ENCODE assay signal across 22 mouse cellular contexts in genomic region chr9:83008306-83008705, GRCm38 (mm10). TPM values are rescaled to one million over a fixed set of nuclear protein-coding genes. Genes with fewer than 3 reads are reported as not detected.
DNase-seq lines count a peak whose midpoint lies in the region; TF ChIP-seq lines count a peak whose summit lies in the region.
"Had no signal": no experiment of that assay in that cellular context is flagged by ENCODE, and none has a peak within 500 bp of the region (broad histone marks: within the 10 kb centered on the region; RNA-seq: fewer than 3 reads in every experiment).

No protein-coding gene starts in this region.

- TF ChIP-seq CTCF in spleen, adult 2 months (IDR thresholded peaks at IDR 0.05; ENCODE audit: extremely low read depth, insufficient read depth, insufficient read length, insufficient replicate concordance), result no peak
- TF ChIP-seq CTCF in CH12.LX (conservative IDR thresholded peaks at IDR 0.05 in 1 of 2, IDR thresholded peaks at IDR 0.05 in 1 of 2; ENCODE audit: low read depth in 2 of 2, low read length in 2 of 2), result no peak

- H3K27ac ChIP-seq in spleen, adult 2 months (ENCODE audit: insufficient read depth, low read length), result peak overlapping the region; percentile 67
- no peak overlapping the region for H3K27ac ChIP-seq in CH12.LX (ENCODE audit: insufficient read depth, low read depth)
- H3K27ac ChIP-seq: embryonic facial prominence, embryonic 13.5 days; embryonic facial prominence, embryonic 15.5 days; forebrain, embryonic 10.5 days; forebrain, embryonic 12.5 days had no signal

- no peak for TF ChIP-seq POLR2A in spleen, adult 2 months (IDR thresholded peaks at IDR 0.05; ENCODE audit: low read depth, low read length)
- TF ChIP-seq POLR2A in CH12.LX (IDR thresholded peaks at IDR 0.05; ENCODE audit: low read depth, low read length), result no peak

- H3K79me2 ChIP-seq in CH12.LX (replicated peaks; ENCODE audit: control insufficient read depth, extremely low read depth, insufficient read depth, poor library complexity, severe bottlenecking), result no peaks in the 10 kb centered on the region

- in situ Hi-C loops in CH12.LX (cut with MboI; ENCODE audit: low pct_ligation_motif_present, low pct_unique_long_range_greater_than_20kb, low sequenced_read_pairs), result no loop called here

- peak; percentile 13 to 21 for DNase-seq in spleen, adult 2 months (ENCODE audit: low read depth in 1 of 2, low spot score in 2 of 2)
- DNase-seq in spleen, adult 18-20 months, result no peak
- DNase-seq in A20 (ENCODE audit: low read depth, low spot score), result peak; percentile 59
- DNase-seq in CH12.LX (ENCODE audit: extremely low read depth), result no peak
- peak; percentile 52 for DNase-seq in splenic B cell, adult 2 months (ENCODE audit: low read depth, low spot score)
- no peak for DNase-seq in yolk sac, embryonic 10.5 days (ENCODE audit: low spot score)
- DNase-seq in gastrocnemius, postnatal 4 days (ENCODE audit: low spot score in 2 of 2), result no peak
- DNase-seq: adrenal gland, adult 2 months; adrenal gland, postnatal 10 days; adrenal gland, postnatal 25 days; cerebellum, adult 11 months; cerebellum, adult 18-20 months; cerebellum, adult 8-10 months; cerebellum, adult 9-11 months; cerebellum, postnatal 14 days; cerebellum, postnatal 36 days; embryo, embryonic 11 days had no signal

- no peak overlapping the region; the same call in 1 of the 2 replicates for H3K4me3 ChIP-seq in spleen, adult 2 months (ENCODE audit: extremely low read depth, insufficient read depth, insufficient read length)
- no peak overlapping the region for H3K4me3 ChIP-seq in CH12.LX (replicated peaks in 1 of 3; ENCODE audit: low read depth in 2 of 3, low read length in 2 of 3, poor library complexity in 1 of 3)
- H3K4me3 ChIP-seq: embryonic facial prominence, embryonic 13.5 days; embryonic facial prominence, embryonic 15.5 days; erythroblast, embryonic 14.5 days; forebrain, embryonic 10.5 days; forebrain, embryonic 12.5 days had no signal

- H3K4me1 ChIP-seq in spleen, adult 2 months (ENCODE audit: control insufficient read depth, insufficient read depth, insufficient read length), result peaks cover 5% of the 10 kb centered on the region; the same call in 1 of the 2 replicates
- peaks cover 7 to 12% of the 10 kb centered on the region in 2 experiments for H3K4me1 ChIP-seq in CH12.LX (ENCODE audit: control insufficient read depth in 1 of 2, insufficient read depth in 2 of 2)
- H3K4me1 ChIP-seq: embryonic facial prominence, embryonic 13.5 days; embryonic facial prominence, embryonic 15.5 days; forebrain, embryonic 10.5 days had no signal

- dilution Hi-C loops in CH12.LX (cut with MboI; ENCODE audit: extremely low pct_ligation_motif_present, extremely low pct_unique_long_range_greater_than_20kb, low sequenced_read_pairs), result no loop called here

- no peaks in the 10 kb centered on the region for H3K36me3 ChIP-seq in spleen, adult 2 months (ENCODE audit: control insufficient read depth, insufficient read depth, low read length)
- no peaks in the 10 kb centered on the region for H3K36me3 ChIP-seq in CH12.LX (replicated peaks in 1 of 2; ENCODE audit: control insufficient read depth in 1 of 2, insufficient read depth in 1 of 2, low read length in 1 of 2)
- no peaks in the 10 kb centered on the region for H3K36me3 ChIP-seq in splenic B cell, adult 2 months (ENCODE audit: control insufficient read depth, insufficient read depth, low read length, poor library complexity, severe bottlenecking)
- H3K36me3 ChIP-seq: embryonic facial prominence, embryonic 13.5 days; embryonic facial prominence, embryonic 15.5 days; forebrain, embryonic 10.5 days; forebrain, embryonic 12.5 days had no signal

- 52% methylated on average over 1 of the region's 1 CpGs for WGBS in spleen, adult 2 months

- TF ChIP-seq RAD21 in CH12.LX (IDR thresholded peaks at IDR 0.05; ENCODE audit: low read depth, low read length), result no peak

- no peaks in the 10 kb centered on the region for H3K9me3 ChIP-seq in CH12.LX (replicated peaks; ENCODE audit: low read length)
- H3K9me3 ChIP-seq: embryonic facial prominence, embryonic 13.5 days; embryonic facial prominence, embryonic 15.5 days; forebrain, embryonic 10.5 days; forebrain, embryonic 12.5 days had no signal

- no peaks in the 10 kb centered on the region for H3K27me3 ChIP-seq in spleen, adult 2 months (ENCODE audit: control insufficient read depth, insufficient read depth, low read length)
- H3K27me3 ChIP-seq in CH12.LX (replicated peaks), result no peaks in the 10 kb centered on the region
- no peaks in the 10 kb centered on the region for H3K27me3 ChIP-seq in splenic B cell, adult 2 months (ENCODE audit: control insufficient read depth, insufficient read depth, low read length, poor library complexity, severe bottlenecking)
- H3K27me3 ChIP-seq: embryonic facial prominence, embryonic 13.5 days; embryonic facial prominence, embryonic 15.5 days; forebrain, embryonic 12.5 days had no signal

- no peak for TF ChIP-seq EP300 in CH12.LX (IDR thresholded peaks at IDR 0.05; ENCODE audit: low read length)

- no peak overlapping the region for H3K9ac ChIP-seq in CH12.LX (ENCODE audit: insufficient read depth, low read depth)
- H3K9ac ChIP-seq: embryonic facial prominence, embryonic 13.5 days; embryonic facial prominence, embryonic 15.5 days; forebrain, embryonic 12.5 days had no signal

- no peak overlapping the region for H3K4me2 ChIP-seq in CH12.LX (ENCODE audit: insufficient read depth, low read depth, poor library complexity, severe bottlenecking)
- H3K4me2 ChIP-seq: embryonic facial prominence, embryonic 13.5 days; embryonic facial prominence, embryonic 15.5 days; forebrain, embryonic 12.5 days had no signal

TF ChIP-seq in CH12.LX, 34 proteins besides CTCF, POLR2A, EP300 and RAD21:
- TF ChIP-seq MEF2A (IDR thresholded peaks at IDR 0.05; ENCODE audit: borderline replicate concordance, low read depth, low read length) (peak; percentile 71; the same call in 1 of the 2 replicates), SMC3 (IDR thresholded peaks at IDR 0.05; ENCODE audit: low read depth, low read length) (no peak)
TF ChIP-seq in CH12.LX: peak in this region for 1.

RNA-seq across cellular contexts. Expression of gene Phip, which starts 33.0 kb away (rescaled TPM):
- 4.0 and 4.7 TPM in 2 replicates for polyA plus RNA-seq in spleen, adult 2 months (2012; rRNA removed)
- total RNA-seq in CH12.LX (2012; rRNA removed), result 28.8 and 32.7 TPM in 2 replicates
- total RNA-seq in CH12.LX (2014; rRNA removed), result 29.8 and 36.9 TPM in 2 replicates
- polyA plus RNA-seq in CH12.LX (2012; ENCODE audit: insufficient read length, low read depth), result 24.1 and 24.3 TPM in 2 replicates
- total RNA-seq in gastrocnemius, postnatal 4 days (2021), result 10 to 100 TPM; 67.4 to 75.6 TPM

Comparison
In these comparisons a context has a peak if more than half of its experiments do, and no peak if none do; other contexts are left out.
1. DNase-seq: peak in spleen, adult 2 months (2 of 2), A20 (single experiment) and splenic B cell, adult 2 months (single experiment); none in spleen, adult 18-20 months (0 of 2), CH12.LX (single experiment), yolk sac, embryonic 10.5 days (single experiment) and gastrocnemius, postnatal 4 days (0 of 2).